Mouse (Mus musculus) retina, postnatal 7 days (tissue): ENCODE data around the gene Cog6.

Experiments
- DNase-seq: peaks from one replicate; pipeline ENCODE4 v3.0.0-alpha.2; 2012; ENCODE audit warnings: low read depth, low spot score

Gene Cog6

DNA sequence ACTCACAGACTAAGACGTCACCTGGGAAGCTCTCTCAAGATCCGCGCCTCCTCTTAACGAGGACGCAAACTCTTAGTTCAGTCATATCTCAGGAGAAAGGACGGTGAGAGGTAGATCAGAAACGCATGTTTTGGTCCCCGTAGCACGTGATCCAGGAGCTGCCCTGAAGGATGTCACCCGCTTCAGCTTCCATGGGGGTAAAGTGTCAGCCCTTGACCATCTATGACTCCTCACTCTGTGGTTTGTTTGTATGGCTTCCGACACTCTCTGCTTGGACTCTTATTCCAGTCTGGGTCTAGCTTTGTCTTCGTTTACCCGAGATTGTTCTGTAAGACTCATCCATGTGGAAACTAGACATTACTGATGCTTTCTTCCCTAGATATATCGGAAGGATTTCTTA is 54.6 kb downstream of the Cog6 start:
- no peak for DNase-seq

DNA sequence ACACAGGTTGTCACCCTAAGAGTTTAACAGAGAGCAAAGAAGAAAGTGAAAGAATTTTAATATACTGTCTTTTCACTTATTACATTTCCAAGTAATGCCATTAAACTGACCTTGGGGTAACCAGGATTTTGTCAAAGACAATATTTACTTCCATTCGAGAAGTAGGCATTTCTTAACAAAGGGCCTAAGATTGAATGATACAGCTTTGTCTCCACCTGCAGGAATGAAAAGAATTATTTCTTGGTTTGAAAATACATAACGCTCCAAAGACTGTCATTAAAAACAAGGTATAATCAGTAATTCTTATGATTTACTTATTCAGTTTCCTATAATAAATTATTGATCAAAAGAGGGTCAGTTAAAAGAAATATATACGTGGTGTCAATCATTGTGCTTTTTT is 55.4 kb downstream of the Cog6 start:
- DNase-seq = no peak

DNA sequence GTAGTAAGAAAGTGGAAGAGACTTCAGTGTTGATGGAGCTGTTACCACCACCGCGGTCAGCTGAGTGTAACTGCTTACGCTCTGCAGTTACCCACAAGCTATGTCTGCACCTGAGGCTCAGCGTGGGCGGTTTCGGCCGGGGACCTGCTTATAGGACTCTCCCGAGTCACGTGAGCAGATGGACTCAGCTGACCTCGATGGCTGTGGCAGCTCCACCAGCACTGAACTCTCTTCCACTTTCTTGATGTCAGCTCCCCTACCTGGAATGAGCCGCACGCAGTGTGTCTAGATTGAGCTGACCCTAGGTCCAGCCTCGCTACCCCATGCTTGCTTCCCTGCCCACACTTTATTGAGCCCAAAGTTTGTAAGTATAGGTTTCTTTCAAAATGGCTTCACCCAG is 56.1 kb downstream of the Cog6 start:
- no peak for DNase-seq

DNA sequence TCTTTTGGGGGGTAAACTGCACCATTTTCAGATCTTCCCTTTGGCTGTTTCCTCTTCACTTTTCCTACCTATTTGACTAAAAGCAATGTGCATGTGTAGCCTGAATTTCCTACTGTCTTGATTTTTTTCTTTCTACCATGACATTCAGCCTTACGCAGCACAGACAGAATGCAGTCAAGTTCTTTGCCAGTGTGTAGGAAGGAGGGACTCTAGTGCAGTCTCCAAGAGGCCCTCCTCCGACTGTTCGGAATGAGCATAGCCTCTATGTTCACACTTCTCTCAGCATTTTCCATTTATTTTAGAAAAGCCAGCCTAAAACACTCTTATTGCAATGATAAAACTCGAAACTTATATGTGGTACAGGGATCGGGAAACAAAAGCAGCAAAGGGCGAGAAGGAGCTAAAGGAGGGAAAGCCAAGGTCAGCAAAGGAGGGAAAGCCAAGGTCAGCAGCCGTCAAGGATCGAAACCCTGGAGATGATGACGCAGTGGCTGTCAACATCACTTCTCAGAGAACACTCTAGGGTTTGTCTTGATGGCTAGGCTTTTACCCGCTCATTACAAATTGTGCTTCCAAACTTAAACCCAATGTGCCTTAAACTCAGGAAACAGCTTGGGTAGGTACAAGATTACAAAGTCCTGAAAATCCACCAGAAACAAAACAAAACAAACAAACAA is 58.5 kb downstream of the Cog6 start:
- no peak for DNase-seq

DNA sequence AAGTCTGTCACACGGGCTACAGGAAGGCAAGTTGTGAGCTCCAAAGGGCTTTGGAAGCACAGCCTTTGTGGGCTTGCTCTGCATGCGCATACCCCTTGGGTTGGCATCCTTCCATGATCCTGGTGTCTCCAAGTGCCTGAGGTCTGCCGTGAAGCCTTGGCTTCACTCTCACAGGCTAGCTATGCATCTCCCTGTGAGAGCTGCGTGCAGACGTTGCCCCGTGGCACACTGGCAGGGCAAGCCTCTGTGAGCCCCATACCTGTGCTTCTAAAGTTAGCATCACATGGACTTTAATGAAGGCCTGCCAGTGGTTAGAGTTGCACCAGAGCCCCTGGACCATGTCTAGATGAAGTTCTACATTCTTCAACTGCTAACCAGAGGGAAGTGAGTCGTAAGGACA is 59.2 kb downstream of the Cog6 start:
- DNase-seq = no peak

DNA sequence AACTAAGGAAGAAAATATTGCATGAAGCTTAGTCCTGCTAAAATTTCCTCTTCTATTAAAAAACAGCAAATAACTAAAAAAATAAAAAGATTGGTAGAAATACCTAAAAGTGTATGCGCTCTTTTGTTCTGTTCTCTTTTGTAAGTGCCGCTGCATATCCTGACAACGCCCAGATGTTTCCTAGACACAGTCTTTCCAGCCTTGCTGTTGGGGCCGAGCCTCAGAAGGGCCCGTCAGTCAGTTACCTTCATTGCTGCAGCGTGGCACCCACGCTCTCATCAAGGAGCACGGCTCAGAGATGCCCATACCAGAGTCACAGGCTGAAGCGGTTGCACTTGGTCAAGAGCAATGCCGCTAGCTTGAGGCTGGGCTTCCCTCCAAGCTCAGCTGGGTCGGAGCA is 60.8 kb downstream of the Cog6 start:
- no peak for DNase-seq

DNA sequence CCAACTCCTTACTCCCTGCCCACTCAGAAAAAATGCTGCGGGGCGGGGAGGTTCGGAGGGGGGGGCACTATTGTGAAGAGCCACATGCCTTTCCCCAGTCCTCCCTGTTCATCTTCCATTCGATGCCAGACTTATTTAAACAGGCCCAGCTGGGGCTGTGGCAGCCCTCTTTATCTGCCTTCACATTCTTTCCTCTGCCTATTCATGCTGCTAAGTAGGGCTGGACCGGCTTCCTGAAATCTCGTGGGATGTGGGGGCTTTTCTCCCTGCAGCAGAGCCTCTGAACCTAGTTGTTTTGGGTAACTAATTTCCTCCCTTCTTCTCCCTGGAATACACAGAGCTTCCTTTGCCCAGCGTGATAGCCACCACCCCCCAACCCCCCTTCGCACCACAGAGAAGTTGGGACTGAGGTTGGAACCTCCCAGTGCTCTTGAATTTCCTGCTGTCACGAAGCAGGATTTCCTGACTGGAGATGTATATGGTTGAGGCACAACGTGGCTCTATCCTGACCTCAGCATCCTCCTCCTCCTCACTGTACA is 61.5 kb downstream of the Cog6 start:
- DNase-seq = no peak

DNA sequence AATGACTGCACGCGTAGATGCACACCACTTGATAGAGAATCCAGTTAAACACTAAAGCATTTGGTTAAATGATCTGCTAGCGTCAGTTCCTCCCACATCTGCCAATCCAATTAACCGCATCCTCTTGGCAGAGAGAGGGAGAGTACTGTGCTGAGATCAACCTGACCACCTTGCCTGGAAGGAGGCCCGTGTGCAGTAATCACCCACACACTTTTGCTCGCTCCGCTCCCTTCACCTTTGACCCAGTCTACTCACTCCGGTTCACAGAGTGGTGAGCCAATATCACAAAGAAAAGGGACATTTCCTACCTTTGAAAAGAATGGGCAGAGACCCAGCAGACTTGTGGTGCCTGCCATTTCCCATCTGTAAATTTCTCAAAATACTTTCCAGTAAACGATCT is 62.4 kb downstream of the Cog6 start:
- DNase-seq = no peak

DNA sequence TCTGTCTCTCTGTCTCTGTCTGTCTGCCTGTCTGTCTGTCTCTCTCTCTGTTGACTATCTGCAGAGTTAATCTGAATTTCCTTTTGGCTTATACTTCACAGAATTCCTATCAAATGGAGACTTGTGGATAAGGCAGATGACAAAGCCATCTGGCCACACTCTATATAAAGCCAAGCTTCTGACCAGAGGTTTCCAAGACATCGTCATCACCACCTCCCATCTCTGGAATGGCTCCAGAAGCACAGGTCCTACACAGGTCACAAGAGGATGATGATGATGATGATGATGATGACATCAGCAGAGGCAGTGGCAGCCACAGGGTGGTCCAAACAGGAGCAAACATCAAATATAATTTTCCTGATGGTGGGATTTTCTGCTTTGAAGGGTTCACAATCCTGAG is 63.2 kb downstream of the Cog6 start:
- no peak for DNase-seq

DNA sequence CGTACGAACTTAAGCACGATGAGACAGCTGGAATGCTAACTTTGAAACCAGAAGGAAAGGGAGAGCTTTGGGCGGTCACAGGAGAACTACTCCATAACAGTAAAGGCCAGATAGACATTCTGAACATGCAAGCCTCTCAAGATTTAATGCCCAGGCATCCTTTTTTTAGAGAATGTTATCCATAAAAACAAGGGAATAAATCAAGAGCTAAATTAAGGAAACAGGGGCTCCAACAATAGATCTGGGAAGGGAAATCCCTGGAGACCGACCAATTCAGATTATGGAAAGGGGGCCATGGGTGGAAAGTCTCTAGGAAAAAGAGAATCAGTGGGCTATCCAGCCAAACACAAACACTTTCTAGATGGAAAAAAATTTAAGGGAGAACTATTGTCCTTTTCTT is 68.2 kb downstream of the Cog6 start:
- DNase-seq = no peak

DNA sequence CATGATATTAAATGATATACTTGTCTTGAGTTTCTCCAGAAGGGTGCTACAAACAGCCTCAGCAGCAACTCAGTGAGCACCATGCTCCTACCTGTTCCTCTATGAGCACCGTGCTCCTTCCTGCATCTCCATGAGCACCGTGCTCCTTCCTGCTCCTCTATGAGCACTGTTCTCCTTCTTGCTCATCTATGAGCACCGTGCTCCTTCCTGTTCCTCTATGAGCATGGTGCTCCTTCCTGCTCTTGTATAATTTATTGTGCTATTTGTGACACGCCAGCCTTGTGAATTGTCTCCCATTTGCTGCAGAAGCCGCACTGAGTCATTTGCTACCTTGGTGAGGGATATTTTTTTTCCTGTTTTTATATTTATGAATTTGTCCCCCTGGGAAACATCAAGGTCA is 69.6 kb downstream of the Cog6 start:
- DNase-seq = no peak

DNA sequence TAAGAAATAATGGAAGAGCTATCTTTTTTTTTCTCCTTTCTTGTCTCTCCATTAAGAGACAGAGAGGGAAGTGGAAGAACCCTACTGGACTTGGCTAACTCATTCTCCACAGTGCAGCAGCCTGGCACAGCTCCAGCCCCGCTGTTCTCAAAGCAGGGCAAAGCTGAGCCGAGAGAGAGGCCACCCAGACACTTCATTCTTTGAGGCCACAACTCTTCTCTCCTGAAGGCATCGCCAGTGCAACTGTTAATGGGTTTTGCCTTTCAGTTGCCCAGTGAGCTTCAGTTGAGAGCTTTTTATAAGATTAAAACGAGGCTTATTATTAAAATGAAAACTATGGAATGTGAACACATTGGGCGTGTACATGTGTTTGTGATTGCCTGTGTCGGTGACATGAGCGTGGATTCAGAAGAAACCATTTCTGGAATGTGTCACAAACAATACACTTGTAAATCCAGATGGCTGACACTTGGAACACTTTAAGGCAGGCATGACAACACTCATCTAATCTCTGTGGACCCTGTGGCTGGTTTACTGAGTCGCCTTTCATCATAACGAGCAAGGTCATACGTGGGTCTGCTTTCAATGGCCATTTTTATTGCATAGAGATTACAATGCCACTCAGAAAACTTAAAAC is 76.1 kb downstream of the Cog6 start:
- DNase-seq = no peak

DNA sequence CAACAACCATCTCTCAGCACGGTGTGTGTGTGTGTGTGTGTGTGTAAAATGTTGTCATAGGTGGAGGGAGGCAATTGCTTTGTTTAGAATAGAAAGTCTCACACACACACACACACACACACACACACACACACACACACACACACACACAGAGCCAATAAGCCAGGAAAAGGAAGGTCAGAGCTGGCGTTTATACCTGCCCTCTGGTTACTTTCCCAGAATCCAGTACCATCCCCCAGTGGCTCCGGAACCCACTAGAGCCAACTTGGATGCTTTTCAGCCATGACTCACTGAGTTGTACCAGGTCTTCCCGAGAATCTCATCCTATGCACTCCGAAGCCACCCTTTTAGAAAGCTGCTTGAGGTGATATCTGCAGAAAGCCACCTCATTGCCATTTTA is 78.6 kb downstream of the Cog6 start:
- DNase-seq = no peak

DNA sequence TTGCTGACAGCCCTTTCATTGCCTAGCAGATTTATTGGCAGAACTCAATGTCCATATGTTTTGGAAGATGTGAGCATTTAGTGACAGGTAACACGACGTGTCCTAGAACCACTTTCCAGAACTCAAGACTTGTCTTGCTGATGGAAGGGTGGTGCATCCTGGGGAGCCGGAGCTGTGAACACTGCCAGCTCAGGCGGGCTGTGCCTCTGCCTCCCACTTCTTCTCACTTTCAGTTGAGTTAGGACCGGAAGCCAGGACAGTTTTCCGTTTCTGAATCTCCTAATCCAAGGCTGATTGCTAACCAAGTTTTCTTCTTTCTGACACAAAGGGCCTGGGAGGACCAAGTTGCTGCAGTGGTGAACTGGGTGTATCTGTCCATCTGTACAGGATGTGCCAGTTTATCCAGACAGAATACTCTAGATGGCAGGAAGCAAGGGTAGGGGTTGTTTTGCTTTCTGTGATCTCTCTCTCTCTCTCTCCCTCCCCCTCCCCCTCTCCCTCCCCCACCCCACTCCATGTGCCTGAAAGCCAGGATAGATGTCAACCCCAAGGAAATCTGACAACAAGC is 79.2 kb downstream of the Cog6 start:
- DNase-seq = no peak

DNA sequence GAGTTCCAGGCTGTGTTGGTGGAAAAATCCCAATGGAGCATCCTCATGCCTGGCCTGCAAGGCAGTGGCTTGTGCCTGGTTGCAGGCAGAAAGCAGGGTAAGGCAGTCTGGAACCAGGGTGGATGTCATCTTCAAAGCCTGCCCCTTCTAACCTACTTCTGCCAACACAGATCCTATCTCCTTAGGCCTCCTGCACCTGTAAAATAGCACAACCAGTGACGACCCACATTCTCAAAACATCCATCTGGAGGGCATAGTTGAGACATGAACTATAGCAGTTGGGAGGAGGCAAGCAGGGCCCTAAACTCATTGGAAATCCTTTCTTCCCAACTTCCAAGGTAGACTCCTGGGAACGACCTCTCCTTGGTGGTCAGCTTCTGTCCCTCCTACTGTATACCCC is 85.1 kb downstream of the Cog6 start:
- DNase-seq = no peak
